Mouse (Mus musculus) hindbrain, postnatal 0 days (tissue): Measurements from ENCODE around the gene Ddx19b. TPM values are rescaled to one million over a fixed set of nuclear protein-coding genes. Genes with fewer than 3 reads are reported as not detected.

Source experiments
- ATAC-seq: fragments of 200-750 bp; cut with Nextera tagmentation; 2 replicates; pipeline ENCODE4 v1.8.0; 2017; ENCODE audit warnings: mild to moderate bottlenecking, moderate TSS enrichment, moderate library complexity
- DNase-seq: peaks from one replicate; pipeline ENCODE4 v3.0.0-alpha.2; 2015; ENCODE audit warnings: low spot score
- H3K27ac ChIP-seq: fragments of 300-500 bp; sonication (generic); 2 replicates; pipeline ENCODE4 v1.5.1; 2014; ENCODE audit warnings: mild to moderate bottlenecking
- H3K27me3 ChIP-seq: fragments of 300-500 bp; sonication (generic); 2 replicates; pipeline ENCODE4 v1.6.1; 2014; ENCODE audit warnings: low read length, mixed read lengths; ENCODE audit not compliant: insufficient read depth
- H3K36me3 ChIP-seq: fragments of 300-500 bp; sonication (generic); 2 replicates; pipeline ENCODE4 v1.6.1; 2014; ENCODE audit warnings: low read length, mixed read lengths; ENCODE audit not compliant: insufficient read depth
- H3K4me1 ChIP-seq: fragments of 300-500 bp; sonication (generic); 2 replicates; pipeline ENCODE4 v1.6.1; 2014; ENCODE audit warnings: antibody characterized with exemption, low read length, mixed read lengths; ENCODE audit not compliant: insufficient read depth
- H3K4me2 ChIP-seq: fragments of 300-500 bp; sonication (generic); 2 replicates; pipeline ENCODE4 v1.6.1; 2014; ENCODE audit warnings: low read depth, mild to moderate bottlenecking, low read length, moderate library complexity, mixed read lengths
- H3K4me3 ChIP-seq: fragments of 300-500 bp; sonication (generic); 2 replicates; pipeline ENCODE4 v1.5.1; 2014; ENCODE audit warnings: low read length
- H3K9ac ChIP-seq: fragments of 300-500 bp; sonication (generic); replicated peaks from 2 replicates; pipeline ENCODE4 v1.6.1; 2014; ENCODE audit warnings: mild to moderate bottlenecking, low read length, moderate library complexity, mixed read lengths
- H3K9me3 ChIP-seq: fragments of 300-500 bp; sonication (generic); 2 replicates; pipeline ENCODE4 v1.6.1; 2016; ENCODE audit warnings: low read length, mixed read lengths
- CTCF ChIP-seq: IDR thresholded peaks from 2 replicates; pipeline ENCODE4 v1.5.1; 2016; ENCODE audit warnings: antibody characterized with exemption, control low read depth, low read depth
- WGBS: fragments of 180-500 bp; shearing (Covaris S2); extraction: QIAGEN DNeasy Blood & Tissue Kit; methylation state at CpG from one replicate; pipeline ENCODE4 v1.1.7; 2014; 5-methylcytosine and 5-hydroxymethylcytosine counted together
- polyA plus RNA-seq: library from polyadenylated mRNA; unstranded; fragments of >200 nt; fragmentation: Nextera tagmentation; extraction: Ambion mirVana; gene quantifications from 2 replicates; pipeline ENCODE4 v1.2.1, GENCODE M21; 2015
- total RNA-seq: library from RNA; depleted of rRNA; stranded (reverse); fragments of >200 nt; gene quantifications from 2 replicates; pipeline ENCODE4 v1.2.3, GENCODE M21; 2014

Ddx19b gene
- total and polyA plus RNA-seq, 2 experiments from 2014 or later, result 5.8 to 12.8 TPM

- TF ChIP-seq CTCF, result no peak
- no peaks in the 10 kb centered on the region for H3K9me3 ChIP-seq
- H3K9ac ChIP-seq, result no peak overlapping the region
- peaks cover 10% of the 10 kb centered on the region for H3K4me1 ChIP-seq
- DNase-seq (no peak), ATAC-seq (0 out of 2 replicates have a peak, but pooled peaks have one; percentile 15)
- no peak overlapping the region for H3K27ac ChIP-seq
- H3K36me3 ChIP-seq, result peaks cover 50% of the 10 kb centered on the region
- 68% methylated on average over 2 of the region's 2 CpGs for WGBS
- H3K27me3 ChIP-seq, result no peaks in the 10 kb centered on the region
- no peak overlapping the region for H3K4me2 ChIP-seq
- no peak overlapping the region for H3K4me3 ChIP-seq
These were observed 24.1 kb upstream of the Ddx19b start for GRCm38 (mm10) chr8:111055661-111056060.

GRCm38 (mm10) chr8:111055031-111055634 lies 23.6 kb upstream of the Ddx19b start:
- no peak overlapping the region for H3K4me3 ChIP-seq
- H3K4me1 ChIP-seq, result peaks cover 10% of the 10 kb centered on the region
- no peaks in the 10 kb centered on the region for H3K27me3 ChIP-seq
- no peak for DNase-seq
- no peak overlapping the region for H3K27ac ChIP-seq
- WGBS, result 91% methylated on average over 17 of the region's 17 CpGs
- no peak overlapping the region for H3K9ac ChIP-seq
- ATAC-seq, result no peak
- H3K9me3 ChIP-seq, result no peaks in the 10 kb centered on the region
- H3K4me2 ChIP-seq, result no peak overlapping the region
- no peak for TF ChIP-seq CTCF
- peaks cover 56% of the 10 kb centered on the region for H3K36me3 ChIP-seq

DNA sequence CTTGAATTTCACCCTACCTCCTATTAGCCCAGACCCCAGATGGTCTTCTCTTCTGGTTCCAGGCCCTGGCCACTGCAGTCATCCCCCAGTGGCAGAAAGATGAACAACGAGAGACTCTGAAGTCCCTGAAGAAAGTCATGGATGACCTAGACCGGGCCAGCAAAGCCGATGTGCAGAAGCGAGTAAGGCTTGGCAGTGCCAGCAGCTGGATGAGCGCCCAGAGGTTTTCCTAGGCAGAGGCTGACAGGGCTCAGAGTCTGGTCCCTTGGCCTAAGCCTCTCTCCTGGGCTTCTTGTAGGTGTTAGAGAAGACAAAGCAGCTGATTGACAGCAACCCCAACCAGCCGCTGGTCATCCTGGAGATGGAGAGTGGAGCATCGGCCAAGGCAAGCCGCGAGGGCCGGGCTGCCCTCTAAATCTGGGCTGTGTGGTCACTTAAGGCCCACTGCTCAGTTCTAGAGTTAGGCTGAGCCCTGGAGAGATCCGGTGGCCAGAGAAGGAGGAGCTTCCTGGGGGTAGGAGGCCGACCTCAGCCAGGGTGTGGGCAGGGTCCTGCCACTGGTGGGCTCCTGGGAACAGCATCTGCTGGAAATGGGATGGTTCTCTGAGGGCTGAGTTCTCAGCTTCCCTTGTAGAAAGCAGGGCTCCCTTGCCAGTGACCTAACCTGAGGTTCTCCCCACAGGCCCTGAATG lies 22.4 kb upstream of the Ddx19b start:
- Histone ChIP-seq H3K4me2 (no peak overlapping the region), H3K27ac (no peak overlapping the region), H3K9me3 (no peaks in the 10 kb centered on the region), H3K4me3 (no peak overlapping the region), H3K27me3 (no peaks in the 10 kb centered on the region), H3K36me3 (peaks cover 67% of the 10 kb centered on the region), H3K9ac (no peak overlapping the region), H3K4me1 (peaks cover 10% of the 10 kb centered on the region)
- WGBS, result 88% methylated on average over 12 of the region's 12 CpGs
- DNase-seq (peak; percentile 5), ATAC-seq (no peak)
- TF ChIP-seq CTCF, result no peak

DNA sequence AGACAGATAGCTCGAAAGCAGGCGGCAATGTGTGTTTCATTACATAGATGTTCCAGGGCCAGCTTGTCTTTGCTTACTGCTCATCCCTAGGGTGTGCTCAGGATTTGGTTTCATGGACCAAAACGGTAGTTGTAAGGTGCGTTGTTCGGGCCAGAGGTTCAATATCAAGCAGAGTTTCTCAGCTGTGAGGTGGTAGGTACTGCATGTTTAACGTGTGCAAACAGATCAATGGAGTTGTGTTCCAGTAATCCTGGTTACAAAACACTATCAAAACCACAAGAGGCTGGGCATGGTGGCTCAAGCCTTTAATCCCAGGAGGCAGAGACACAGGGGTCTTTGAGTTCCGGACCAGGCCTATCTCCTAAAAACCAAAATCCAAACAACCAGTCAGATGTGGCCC lies 17.6 kb upstream of the Ddx19b start:
- no peaks in the 10 kb centered on the region for H3K4me1 ChIP-seq
- no peak for DNase-seq
- no peak overlapping the region for H3K27ac ChIP-seq
- no peak for TF ChIP-seq CTCF
- no peaks in the 10 kb centered on the region for H3K27me3 ChIP-seq
- WGBS, result 96% methylated on average over 7 of the region's 7 CpGs
- H3K4me2 ChIP-seq, result no peak overlapping the region
- H3K36me3 ChIP-seq, result peaks cover 96% of the 10 kb centered on the region
- no peak for ATAC-seq
- H3K9ac ChIP-seq, result no peak overlapping the region
- H3K9me3 ChIP-seq, result no peaks in the 10 kb centered on the region
- no peak overlapping the region for H3K4me3 ChIP-seq

- WGBS, result 92% methylated on average over 2 of the region's 2 CpGs
- H3K27ac ChIP-seq, result no peak overlapping the region
- H3K9me3 ChIP-seq, result no peaks in the 10 kb centered on the region
- no peaks in the 10 kb centered on the region for H3K4me1 ChIP-seq
- no peak overlapping the region for H3K9ac ChIP-seq
- TF ChIP-seq CTCF, result no peak
- no peak overlapping the region for H3K4me3 ChIP-seq
- peaks cover 96% of the 10 kb centered on the region for H3K36me3 ChIP-seq
- no peak for ATAC-seq
- no peak overlapping the region for H3K4me2 ChIP-seq
- no peak for DNase-seq
- H3K27me3 ChIP-seq, result no peaks in the 10 kb centered on the region
These were observed 17.1 kb upstream of the Ddx19b start for GRCm38 (mm10) chr8:111048694-111049093.

DNA sequence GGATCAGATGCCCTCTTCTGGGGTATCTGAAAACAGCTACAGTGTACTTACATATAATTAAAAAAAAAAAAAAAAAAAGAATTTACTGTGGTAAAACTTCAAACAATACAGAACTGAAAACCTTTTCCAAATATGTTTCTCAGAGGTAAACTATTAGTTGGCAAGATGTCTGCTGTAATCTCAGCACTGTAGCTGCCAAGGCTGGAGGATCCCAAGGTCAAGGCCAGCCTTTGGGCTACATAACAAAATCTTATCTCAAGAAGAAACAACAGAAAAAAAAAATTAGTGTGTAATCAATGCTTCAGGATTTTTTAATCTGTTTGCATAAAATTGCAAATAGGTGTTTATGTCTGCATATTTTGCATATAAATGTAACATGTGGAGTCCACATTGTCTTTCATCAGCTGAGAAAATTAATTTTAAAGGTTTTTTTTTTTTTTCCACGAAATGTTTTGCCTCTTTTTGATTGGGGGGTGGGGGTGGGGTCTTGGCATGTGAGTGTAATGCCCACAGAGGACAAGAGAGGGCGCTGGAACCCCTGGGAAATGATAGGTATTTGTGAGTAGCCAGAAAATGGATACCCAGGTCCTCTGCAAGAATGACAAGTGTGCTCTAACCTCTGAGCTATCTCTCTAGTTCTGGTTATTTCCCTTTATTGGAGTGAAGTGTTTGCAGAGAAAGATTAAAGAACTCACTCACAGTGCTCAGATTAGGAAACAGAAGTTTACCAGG lies 12.6 kb upstream of the Ddx19b start:
- H3K9ac ChIP-seq, result no peak overlapping the region
- H3K36me3 ChIP-seq, result peaks cover 92% of the 10 kb centered on the region
- ATAC-seq (no peak), DNase-seq (no peak)
- H3K4me2 ChIP-seq, result no peak overlapping the region
- H3K4me3 ChIP-seq, result no peak overlapping the region
- 40% methylated on average over 2 of the region's 2 CpGs for WGBS
- no peaks in the 10 kb centered on the region for H3K9me3 ChIP-seq
- no peaks in the 10 kb centered on the region for H3K27me3 ChIP-seq
- TF ChIP-seq CTCF, result peak; percentile 39
- H3K4me1 ChIP-seq, result no peaks in the 10 kb centered on the region
- H3K27ac ChIP-seq, result no peak overlapping the region
